20 mouse cellular contexts compared by ENCODE assay signal in genomic region chr16:17849486-17849885, GRCm38 (mm10). TPM values are rescaled to one million over a fixed set of nuclear protein-coding genes. Genes with fewer than 3 reads are reported as not detected.
DNase-seq lines count a peak whose midpoint lies in the region; ATAC-seq lines count a peak whose summit lies in the region.
"Had no signal": no experiment of that assay in that cellular context is flagged by ENCODE, and none has a peak within 500 bp of the region (broad histone marks: within the 10 kb centered on the region; RNA-seq: fewer than 3 reads in every experiment).

No protein-coding gene starts in this region.

- 90% methylated on average over 6 of the region's 6 CpGs for WGBS in hindbrain, embryonic 16.5 days
- 90% methylated on average over 6 of the region's 6 CpGs for WGBS in hindbrain, embryonic 10.5 days
- 90% methylated on average over 6 of the region's 6 CpGs for WGBS in midbrain, embryonic 15.5 days
- 86% methylated on average over 6 of the region's 6 CpGs for WGBS in midbrain, embryonic 14.5 days

- no peak overlapping the region for H3K4me3 ChIP-seq in hindbrain, embryonic 16.5 days (ENCODE audit: low read length)
- no peak overlapping the region for H3K4me3 ChIP-seq in hindbrain, embryonic 10.5 days
- no peak overlapping the region for H3K4me3 ChIP-seq in midbrain, embryonic 15.5 days
- no peak overlapping the region for H3K4me3 ChIP-seq in midbrain, embryonic 14.5 days (replicated peaks; ENCODE audit: low read depth, low read length)
- H3K4me3 ChIP-seq: embryonic facial prominence, embryonic 12.5 days; forebrain, embryonic 15.5 days; heart, embryonic 13.5 days; hindbrain, embryonic 13.5 days had no signal

- DNase-seq in cerebellum, adult 11-12 months = peak; percentile 51
- DNase-seq in cerebellum, adult 18-20 months = no peak
- DNase-seq in hindbrain, embryonic 10.5 days (ENCODE audit: low spot score) = no peak
- no peak for DNase-seq in midbrain, embryonic 14.5 days
- DNase-seq in testis, postnatal 10 days (ENCODE audit: low spot score) = peak; percentile 29
- no peak for DNase-seq in testis, postnatal 14 days (ENCODE audit: low spot score)
- DNase-seq: adrenal gland, adult 8-10 months; gastrocnemius, postnatal 36 days; heart, adult 11 months; heart, postnatal 36 days had no signal

- no peak overlapping the region for H3K27ac ChIP-seq in hindbrain, embryonic 16.5 days (ENCODE audit: low read depth, low read length)
- H3K27ac ChIP-seq in hindbrain, embryonic 10.5 days = no peak overlapping the region
- H3K27ac ChIP-seq in midbrain, embryonic 15.5 days = no peak overlapping the region
- no peak overlapping the region for H3K27ac ChIP-seq in midbrain, embryonic 14.5 days (replicated peaks; ENCODE audit: low read depth, low read length)
- H3K27ac ChIP-seq: embryonic facial prominence, embryonic 12.5 days; heart, embryonic 13.5 days had no signal

- no peaks in the 10 kb centered on the region for H3K9me3 ChIP-seq in hindbrain, embryonic 16.5 days (ENCODE audit: control insufficient read depth, low read length)
- H3K9me3 ChIP-seq in hindbrain, embryonic 10.5 days = no peaks in the 10 kb centered on the region
- no peaks in the 10 kb centered on the region for H3K9me3 ChIP-seq in midbrain, embryonic 15.5 days
- no peaks in the 10 kb centered on the region for H3K9me3 ChIP-seq in midbrain, embryonic 14.5 days (ENCODE audit: control insufficient read depth, low read length)
- H3K9me3 ChIP-seq: embryonic facial prominence, embryonic 12.5 days; forebrain, embryonic 15.5 days; G1E; heart, embryonic 13.5 days; hindbrain, embryonic 13.5 days had no signal

- H3K36me3 ChIP-seq in hindbrain, embryonic 16.5 days (ENCODE audit: control insufficient read depth, insufficient read depth, low read length) = peaks cover 50% of the 10 kb centered on the region
- H3K36me3 ChIP-seq in hindbrain, embryonic 10.5 days = peaks cover 96% of the 10 kb centered on the region
- peaks cover 50% of the 10 kb centered on the region for H3K36me3 ChIP-seq in midbrain, embryonic 15.5 days (replicated peaks)
- peaks cover 91% of the 10 kb centered on the region for H3K36me3 ChIP-seq in midbrain, embryonic 14.5 days (ENCODE audit: control insufficient read depth, insufficient read depth, low read length)

- no peak overlapping the region for H3K9ac ChIP-seq in hindbrain, embryonic 16.5 days (ENCODE audit: low read depth, low read length)
- no peak overlapping the region for H3K9ac ChIP-seq in midbrain, embryonic 15.5 days
- no peak overlapping the region for H3K9ac ChIP-seq in midbrain, embryonic 14.5 days (replicated peaks; ENCODE audit: low read length)
- H3K9ac ChIP-seq: embryonic facial prominence, embryonic 12.5 days; forebrain, embryonic 15.5 days; heart, embryonic 13.5 days had no signal

- no peaks in the 10 kb centered on the region for H3K4me1 ChIP-seq in hindbrain, embryonic 16.5 days (ENCODE audit: control insufficient read depth, insufficient read depth, low read depth, low read length)
- no peaks in the 10 kb centered on the region for H3K4me1 ChIP-seq in hindbrain, embryonic 10.5 days (replicated peaks)
- peaks cover 4% of the 10 kb centered on the region; the same call in 1 of the 2 replicates for H3K4me1 ChIP-seq in midbrain, embryonic 15.5 days
- H3K4me1 ChIP-seq in midbrain, embryonic 14.5 days (ENCODE audit: control insufficient read depth, insufficient read depth, low read length) = no peaks in the 10 kb centered on the region
- H3K4me1 ChIP-seq: embryonic facial prominence, embryonic 12.5 days; forebrain, embryonic 15.5 days; heart, embryonic 13.5 days; hindbrain, embryonic 13.5 days had no signal

- ATAC-seq in hindbrain, embryonic 16.5 days = peak; percentile 28; the same call in 1 of the 2 replicates
- 0 out of 2 replicates have a peak, but pooled peaks have one; percentile 58 for ATAC-seq in midbrain, embryonic 15.5 days (replicated peaks)
- no peak for ATAC-seq in midbrain, embryonic 14.5 days (ENCODE audit: low FRiP score, low TSS enrichment)

- no peaks in the 10 kb centered on the region for H3K27me3 ChIP-seq in hindbrain, embryonic 16.5 days (replicated peaks; ENCODE audit: control insufficient read depth, insufficient read depth, low read length)
- H3K27me3 ChIP-seq in hindbrain, embryonic 10.5 days (ENCODE audit: insufficient read depth, poor library complexity, severe bottlenecking) = no peaks in the 10 kb centered on the region
- H3K27me3 ChIP-seq in midbrain, embryonic 15.5 days (replicated peaks) = no peaks in the 10 kb centered on the region
- no peaks in the 10 kb centered on the region for H3K27me3 ChIP-seq in midbrain, embryonic 14.5 days (ENCODE audit: control insufficient read depth, insufficient read depth, low read length)
- H3K27me3 ChIP-seq: embryonic facial prominence, embryonic 12.5 days; forebrain, embryonic 15.5 days; heart, embryonic 13.5 days; hindbrain, embryonic 13.5 days had no signal

- H3K4me2 ChIP-seq in hindbrain, embryonic 16.5 days (ENCODE audit: low read length) = no peak overlapping the region
- no peak overlapping the region for H3K4me2 ChIP-seq in midbrain, embryonic 15.5 days
- H3K4me2 ChIP-seq in midbrain, embryonic 14.5 days (ENCODE audit: low read length) = no peak overlapping the region
- H3K4me2 ChIP-seq: embryonic facial prominence, embryonic 12.5 days; forebrain, embryonic 15.5 days; heart, embryonic 13.5 days; hindbrain, embryonic 13.5 days had no signal

RNA-seq across cellular contexts. Expression of gene Car15, which starts 11.3 kb away (rescaled TPM):
- 3.5 and 3.8 TPM in 2 replicates for polyA plus RNA-seq in hindbrain, embryonic 16.5 days (2015; fragmentation: Nextera tagmentation; extraction: Ambion mirVana)
- polyA plus RNA-seq in hindbrain, embryonic 10.5 days (2016; fragmentation: Nextera tagmentation; extraction: Ambion mirVana) = 1.9 and 2.3 TPM in 2 replicates
- polyA plus RNA-seq in midbrain, embryonic 15.5 days (2015; fragmentation: Nextera tagmentation; extraction: Ambion mirVana) = 3.9 and 5.2 TPM in 2 replicates
- 3.8 and 3.9 TPM in 2 replicates for polyA plus RNA-seq in midbrain, embryonic 14.5 days (2014; fragmentation: Nextera tagmentation; extraction: Ambion mirVana)

RNA-seq across cellular contexts. Expression of gene B830017H08Rik, which starts 16.6 kb away (rescaled TPM):
- polyA plus RNA-seq in hindbrain, embryonic 16.5 days (2015; fragmentation: Nextera tagmentation; extraction: Ambion mirVana) = 3.3 and 3.9 TPM in 2 replicates
- polyA plus RNA-seq in hindbrain, embryonic 10.5 days (2016; fragmentation: Nextera tagmentation; extraction: Ambion mirVana) = 0.22 TPM in 1 of 2 replicates, not detected in the other
- 3.5 and 4.9 TPM in 2 replicates for polyA plus RNA-seq in midbrain, embryonic 15.5 days (2015; fragmentation: Nextera tagmentation; extraction: Ambion mirVana)
- 2.4 and 5.3 TPM in 2 replicates for polyA plus RNA-seq in midbrain, embryonic 14.5 days (2014; fragmentation: Nextera tagmentation; extraction: Ambion mirVana)
- polyA plus RNA-seq: CD4-positive, CD25-positive, alpha-beta regulatory T cell, adult 4 months; forebrain, embryonic 11.5 days; heart, embryonic 13.5 days; heart, postnatal 0 days had no signal

RNA-seq across cellular contexts. Expression of gene Gm20518, which starts 42.0 kb away (rescaled TPM):
- polyA plus RNA-seq in hindbrain, embryonic 16.5 days (2015; fragmentation: Nextera tagmentation; extraction: Ambion mirVana) = 0.29 and 0.36 TPM in 2 replicates
- 0.14 and 0.20 TPM in 2 replicates for polyA plus RNA-seq in hindbrain, embryonic 10.5 days (2016; fragmentation: Nextera tagmentation; extraction: Ambion mirVana)
- polyA plus RNA-seq in midbrain, embryonic 15.5 days (2015; fragmentation: Nextera tagmentation; extraction: Ambion mirVana) = 0.53 and 0.68 TPM in 2 replicates
- 0.54 and 0.55 TPM in 2 replicates for polyA plus RNA-seq in midbrain, embryonic 14.5 days (2014; fragmentation: Nextera tagmentation; extraction: Ambion mirVana)

RNA-seq across cellular contexts. Expression of gene Tssk1, which starts 44.5 kb away (rescaled TPM):
- 0.05 TPM in 1 of 2 replicates, not detected in the other for polyA plus RNA-seq in hindbrain, embryonic 16.5 days (2015; fragmentation: Nextera tagmentation; extraction: Ambion mirVana)
- not detected in 2 replicates for polyA plus RNA-seq in hindbrain, embryonic 10.5 days (2016; fragmentation: Nextera tagmentation; extraction: Ambion mirVana)
- polyA plus RNA-seq in midbrain, embryonic 15.5 days (2015; fragmentation: Nextera tagmentation; extraction: Ambion mirVana) = not detected in 2 replicates
- 0.08 and 0.09 TPM in 2 replicates for polyA plus RNA-seq in midbrain, embryonic 14.5 days (2014; fragmentation: Nextera tagmentation; extraction: Ambion mirVana)
- polyA plus RNA-seq: CD4-positive, CD25-positive, alpha-beta regulatory T cell, adult 4 months; forebrain, embryonic 11.5 days; G1E had no signal

RNA-seq across cellular contexts. Expression of gene Dgcr2, which starts 48.9 kb away (rescaled TPM):
- polyA plus RNA-seq in hindbrain, embryonic 16.5 days (2015; fragmentation: Nextera tagmentation; extraction: Ambion mirVana) = 105 and 116 TPM in 2 replicates
- polyA plus RNA-seq in hindbrain, embryonic 10.5 days (2016; fragmentation: Nextera tagmentation; extraction: Ambion mirVana) = 96.0 and 100 TPM in 2 replicates
- polyA plus RNA-seq in midbrain, embryonic 15.5 days (2015; fragmentation: Nextera tagmentation; extraction: Ambion mirVana) = 119 and 120 TPM in 2 replicates
- polyA plus RNA-seq in midbrain, embryonic 14.5 days (2014; fragmentation: Nextera tagmentation; extraction: Ambion mirVana) = 104 and 108 TPM in 2 replicates

Comparison
In these comparisons a context has a peak if more than half of its experiments do, and no peak if none do; other contexts are left out.
1. DNase-seq: peak in cerebellum, adult 11-12 months (single experiment) and testis, postnatal 10 days (single experiment); none in cerebellum, adult 18-20 months (0 of 2), hindbrain, embryonic 10.5 days (single experiment), midbrain, embryonic 14.5 days (single experiment) and testis, postnatal 14 days (single experiment).